Mouse (Mus musculus): ENCODE measurements at regions not wholly inside any gene's neighbourhood (a gene's known extent, or its start where the extent isn't known, plus 50 kb on each side); places are given as distances from the start of the nearest gene placed in this dataset.

- ATAC-seq (ENCODE audit: low FRiP score, low read depth) (no peak), DNase-seq (ENCODE audit: low spot score) (no peak)
- no peak overlapping the region for H3K4me2 ChIP-seq (replicated peaks; ENCODE audit: low read depth, low read length, severe bottlenecking)
- TF ChIP-seq POLR2A (IDR thresholded peaks at IDR 0.05; ENCODE audit: borderline replicate concordance, extremely low read depth, insufficient read depth, insufficient read length), result no peak
- H3K36me3 ChIP-seq (ENCODE audit: control insufficient read depth, insufficient read depth, low read length), result no peaks in the 10 kb centered on the region
- no peak overlapping the region for H3K4me3 ChIP-seq (replicated peaks; ENCODE audit: low read length)
- no peaks in the 10 kb centered on the region for H3K9me3 ChIP-seq (ENCODE audit: control insufficient read depth, low read length)
- no peaks in the 10 kb centered on the region for H3K27me3 ChIP-seq (ENCODE audit: control insufficient read depth, insufficient read depth, low read length)
- H3K9ac ChIP-seq (ENCODE audit: low read depth, low read length, severe bottlenecking), result no peak overlapping the region; the same call in 1 of the 2 replicates
- no peak overlapping the region for H3K27ac ChIP-seq (replicated peaks; ENCODE audit: low read depth, low read length)
- WGBS, result 73% methylated on average over 5 of the region's 5 CpGs
- no peaks in the 10 kb centered on the region; the same call in 1 of the 2 replicates for H3K4me1 ChIP-seq (ENCODE audit: control insufficient read depth, insufficient read depth, low read length)
These were observed 76.2 kb downstream of the Cstad start for GRCm38 (mm10) chr2:30670836-30671586.

GRCm38 (mm10) chr2:30667468-30667867 is 72.6 kb downstream of the Cstad start:
- WGBS, result 21% methylated on average over 8 of the region's 8 CpGs
- Histone ChIP-seq H3K4me2 (replicated peaks; ENCODE audit: low read depth, low read length, severe bottlenecking) (no peak overlapping the region), H3K27me3 (ENCODE audit: control insufficient read depth, insufficient read depth, low read length) (no peaks in the 10 kb centered on the region), H3K9me3 (ENCODE audit: control insufficient read depth, low read length) (no peaks in the 10 kb centered on the region), H3K27ac (replicated peaks; ENCODE audit: low read depth, low read length) (no peak overlapping the region), H3K4me3 (replicated peaks; ENCODE audit: low read length) (no peak overlapping the region), H3K9ac (ENCODE audit: low read depth, low read length, severe bottlenecking) (no peak overlapping the region), H3K36me3 (ENCODE audit: control insufficient read depth, insufficient read depth, low read length) (no peaks in the 10 kb centered on the region), H3K4me1 (ENCODE audit: control insufficient read depth, insufficient read depth, low read length) (peaks cover under 1% of the 10 kb centered on the region; the same call in 1 of the 2 replicates)
- no peak for ATAC-seq (ENCODE audit: low FRiP score, low read depth)
- DNase-seq (ENCODE audit: low spot score), result no peak
- no peak for TF ChIP-seq POLR2A (IDR thresholded peaks at IDR 0.05; ENCODE audit: borderline replicate concordance, extremely low read depth, insufficient read depth, insufficient read length)

- no peak for ATAC-seq (ENCODE audit: low FRiP score, low read depth)
- Histone ChIP-seq H3K36me3 (ENCODE audit: control insufficient read depth, insufficient read depth, low read length) (no peaks in the 10 kb centered on the region), H3K27ac (replicated peaks; ENCODE audit: low read depth, low read length) (peak overlapping the region; percentile 33; the same call in 1 of the 2 replicates), H3K27me3 (ENCODE audit: control insufficient read depth, insufficient read depth, low read length) (no peaks in the 10 kb centered on the region), H3K9ac (ENCODE audit: low read depth, low read length, severe bottlenecking) (no peak overlapping the region), H3K4me2 (replicated peaks; ENCODE audit: low read depth, low read length, severe bottlenecking) (no peak overlapping the region), H3K4me3 (replicated peaks; ENCODE audit: low read length) (no peak overlapping the region), H3K9me3 (ENCODE audit: control insufficient read depth, low read length) (no peaks in the 10 kb centered on the region), H3K4me1 (ENCODE audit: control insufficient read depth, insufficient read depth, low read length) (peaks cover 50% of the 10 kb centered on the region)
- DNase-seq (ENCODE audit: low spot score), result no peak
- 26% methylated on average over 10 of the region's 10 CpGs for WGBS
- no peak for TF ChIP-seq POLR2A (IDR thresholded peaks at IDR 0.05; ENCODE audit: borderline replicate concordance, extremely low read depth, insufficient read depth, insufficient read length)
These were observed 66.3 kb downstream of the Cstad start for GRCm38 (mm10) chr2:30661147-30661546.

- whole genome bisulfite sequencing, result 13% methylated on average over 10 of the region's 10 CpGs
- DNase-seq (ENCODE audit: low spot score), result peak; percentile 38
- no peaks in the 10 kb centered on the region for H3K27me3 ChIP-seq (ENCODE audit: control insufficient read depth, insufficient read depth, low read length)
- H3K4me3 ChIP-seq (replicated peaks; ENCODE audit: low read length), result no peak overlapping the region
- no peak for TF ChIP-seq POLR2A (IDR thresholded peaks at IDR 0.05; ENCODE audit: borderline replicate concordance, extremely low read depth, insufficient read depth, insufficient read length)
- 0 out of 2 replicates have a peak overlapping the region, but pooled peaks have one; percentile 33 for H3K27ac ChIP-seq (replicated peaks; ENCODE audit: low read depth, low read length)
- no peak overlapping the region for H3K4me2 ChIP-seq (replicated peaks; ENCODE audit: low read depth, low read length, severe bottlenecking)
- no peak for ATAC-seq (ENCODE audit: low FRiP score, low read depth)
- H3K9ac ChIP-seq (ENCODE audit: low read depth, low read length, severe bottlenecking), result no peak overlapping the region
- no peaks in the 10 kb centered on the region for H3K9me3 ChIP-seq (ENCODE audit: control insufficient read depth, low read length)
- peaks cover 50% of the 10 kb centered on the region for H3K4me1 ChIP-seq (ENCODE audit: control insufficient read depth, insufficient read depth, low read length)
- H3K36me3 ChIP-seq (ENCODE audit: control insufficient read depth, insufficient read depth, low read length), result no peaks in the 10 kb centered on the region
These were observed 65.8 kb downstream of the Cstad start for GRCm38 (mm10) chr2:30660613-30660991.

GRCm38 (mm10) chr2:30659836-30660612 is 65.2 kb downstream of the Cstad start:
- Histone ChIP-seq H3K9ac (ENCODE audit: low read depth, low read length, severe bottlenecking) (0 out of 2 replicates have a peak overlapping the region, but pooled peaks have one; percentile 5), H3K4me3 (replicated peaks; ENCODE audit: low read length) (no peak overlapping the region), H3K9me3 (ENCODE audit: control insufficient read depth, low read length) (no peaks in the 10 kb centered on the region), H3K27me3 (ENCODE audit: control insufficient read depth, insufficient read depth, low read length) (no peaks in the 10 kb centered on the region), H3K4me1 (ENCODE audit: control insufficient read depth, insufficient read depth, low read length) (peaks cover 50% of the 10 kb centered on the region), H3K27ac (replicated peaks; ENCODE audit: low read depth, low read length) (peak overlapping the region; percentile 96), H3K4me2 (replicated peaks; ENCODE audit: low read depth, low read length, severe bottlenecking) (no peak overlapping the region), H3K36me3 (ENCODE audit: control insufficient read depth, insufficient read depth, low read length) (no peaks in the 10 kb centered on the region)
- DNase-seq (ENCODE audit: low spot score) (no peak), ATAC-seq (ENCODE audit: low FRiP score, low read depth) (no peak)
- 34% methylated on average over 11 of the region's 11 CpGs for WGBS
- TF ChIP-seq POLR2A (IDR thresholded peaks at IDR 0.05; ENCODE audit: borderline replicate concordance, extremely low read depth, insufficient read depth, insufficient read length), result no peak

Measured in limb, embryonic 14.5 days (tissue).